Mouse (Mus musculus): ENCODE results near the gene Taf1c.

The Taf1c gene

GRCm38 (mm10) chr8:119604996-119605395 is at the start of gene Taf1c:
Taf1c (minus strand) TSS chr8:119605222.
- peak; percentile 91 for DNase-seq (ENCODE audit: low read depth, low spot score)

GRCm38 (mm10) chr8:119651324-119651723 is 46.3 kb upstream of the Taf1c start:
- DNase-seq (ENCODE audit: low read depth, low spot score), result no peak

GRCm38 (mm10) chr8:119646846-119647245 is 41.8 kb upstream of the Taf1c start:
- no peak for DNase-seq (ENCODE audit: low read depth, low spot score)

GRCm38 (mm10) chr8:119646197-119646596 is 41.2 kb upstream of the Taf1c start:
- no peak for DNase-seq (ENCODE audit: low read depth, low spot score)

GRCm38 (mm10) chr8:119644981-119645597 is 40.1 kb upstream of the Taf1c start:
- DNase-seq (ENCODE audit: low read depth, low spot score), result no peak

- DNase-seq (ENCODE audit: low read depth, low spot score), result no peak
Observed at GRCm38 (mm10) chr8:119644429-119644960, 39.5 kb upstream of the Taf1c start.

- DNase-seq (ENCODE audit: low read depth, low spot score), result no peak
Observed at GRCm38 (mm10) chr8:119642960-119643359, 37.9 kb upstream of the Taf1c start.

- DNase-seq (ENCODE audit: low read depth, low spot score), result no peak
Observed at GRCm38 (mm10) chr8:119641058-119641457, 36.0 kb upstream of the Taf1c start.

- DNase-seq (ENCODE audit: low read depth, low spot score), result no peak
Observed at GRCm38 (mm10) chr8:119639798-119640197, 34.8 kb upstream of the Taf1c start.

- no peak for DNase-seq (ENCODE audit: low read depth, low spot score)
Observed at GRCm38 (mm10) chr8:119638261-119638660, 33.2 kb upstream of the Taf1c start.

GRCm38 (mm10) chr8:119637381-119637780 is 32.4 kb upstream of the Taf1c start:
- no peak for DNase-seq (ENCODE audit: low read depth, low spot score)

GRCm38 (mm10) chr8:119636766-119637165 is 31.7 kb upstream of the Taf1c start:
- no peak for DNase-seq (ENCODE audit: low read depth, low spot score)

- DNase-seq (ENCODE audit: low read depth, low spot score), result no peak
Observed at GRCm38 (mm10) chr8:119635958-119636357, 30.9 kb upstream of the Taf1c start.

GRCm38 (mm10) chr8:119635378-119635777 is 30.4 kb upstream of the Taf1c start, which contains the start of gene Kcng4:
Kcng4 (minus strand) TSS chr8:119635680.
- DNase-seq (ENCODE audit: low read depth, low spot score), result peak; percentile 29

GRCm38 (mm10) chr8:119634616-119635336 is 29.8 kb upstream of the Taf1c start:
- DNase-seq (ENCODE audit: low read depth, low spot score), result no peak

GRCm38 (mm10) chr8:119632909-119633308 is 27.9 kb upstream of the Taf1c start:
- DNase-seq (ENCODE audit: low read depth, low spot score), result no peak

GRCm38 (mm10) chr8:119632246-119632645 is 27.2 kb upstream of the Taf1c start:
- no peak for DNase-seq (ENCODE audit: low read depth, low spot score)

- no peak for DNase-seq (ENCODE audit: low read depth, low spot score)
Observed at GRCm38 (mm10) chr8:119630841-119631240, 25.8 kb upstream of the Taf1c start.

GRCm38 (mm10) chr8:119627613-119628359 is 22.8 kb upstream of the Taf1c start:
- DNase-seq (ENCODE audit: low read depth, low spot score), result no peak

- DNase-seq (ENCODE audit: low read depth, low spot score), result no peak
Observed at GRCm38 (mm10) chr8:119627199-119627598, 22.2 kb upstream of the Taf1c start.

- no peak for DNase-seq (ENCODE audit: low read depth, low spot score)
Observed at GRCm38 (mm10) chr8:119625788-119626187, 20.8 kb upstream of the Taf1c start.

GRCm38 (mm10) chr8:119624916-119625315 is 19.9 kb upstream of the Taf1c start:
- DNase-seq (ENCODE audit: low read depth, low spot score), result no peak
